Mouse (Mus musculus) heart, postnatal 4 days (tissue): ENCODE results near the gene Uspl1. TPM values are rescaled to one million over a fixed set of nuclear protein-coding genes. Genes with fewer than 3 reads are reported as not detected.
A peak's percentile ranks its signal among the peaks of the same experiment; 100 is the strongest.

Source experiments
- DNase-seq: peaks from one replicate; pipeline ENCODE4 v3.0.0; 2021
- total RNA-seq, 2 experiments: library from RNA; stranded (reverse); gene quantifications; 2 replicates each; pipeline ENCODE4 v1.2.3; 2021

Uspl1 gene
- total RNA-seq, 2 experiments from 2014 or later = 24.6 to 25.1 TPM

- no peak for DNase-seq
Observed at GRCm38 (mm10) chr5:149215540-149215939, 31.4 kb downstream of the Uspl1 start.

- DNase-seq = no peak
Observed at GRCm38 (mm10) chr5:149217524-149218357, 33.6 kb downstream of the Uspl1 start.

GRCm38 (mm10) chr5:149219493-149219892 is 35.3 kb downstream of the Uspl1 start:
- DNase-seq = no peak

GRCm38 (mm10) chr5:149221355-149221754 is 37.2 kb downstream of the Uspl1 start:
- DNase-seq = no peak

GRCm38 (mm10) chr5:149224666-149225065 is 40.5 kb downstream of the Uspl1 start:
- no peak for DNase-seq

GRCm38 (mm10) chr5:149228700-149229618 is 44.8 kb downstream of the Uspl1 start:
- DNase-seq = peak; percentile 100

GRCm38 (mm10) chr5:149229619-149230339 is 45.6 kb downstream of the Uspl1 start:
- peak; percentile 25 for DNase-seq

- DNase-seq = no peak
Observed at GRCm38 (mm10) chr5:149235002-149235401, 50.9 kb downstream of the Uspl1 start.

GRCm38 (mm10) chr5:149237221-149237950 is 53.2 kb downstream of the Uspl1 start:
- DNase-seq = no peak

GRCm38 (mm10) chr5:149242467-149242866 is 58.3 kb downstream of the Uspl1 start:
- no peak for DNase-seq

GRCm38 (mm10) chr5:149243053-149243452 is 58.9 kb downstream of the Uspl1 start:
- peak; percentile 37 for DNase-seq

- no peak for DNase-seq
Observed at GRCm38 (mm10) chr5:149245391-149245964, 61.3 kb downstream of the Uspl1 start.

GRCm38 (mm10) chr5:149245965-149246470 is 61.9 kb downstream of the Uspl1 start:
- peak; percentile 39 for DNase-seq

GRCm38 (mm10) chr5:149247047-149247904 is 63.1 kb downstream of the Uspl1 start:
- DNase-seq = peak; percentile 37

- no peak for DNase-seq
Observed at GRCm38 (mm10) chr5:149252303-149252702, 68.2 kb downstream of the Uspl1 start.

GRCm38 (mm10) chr5:149253491-149253890 is 69.3 kb downstream of the Uspl1 start:
- no peak for DNase-seq

- DNase-seq = no peak
Observed at GRCm38 (mm10) chr5:149255522-149255921, 71.4 kb downstream of the Uspl1 start.

GRCm38 (mm10) chr5:149257518-149258281 is 73.5 kb downstream of the Uspl1 start:
- no peak for DNase-seq

- DNase-seq = no peak
Observed at GRCm38 (mm10) chr5:149259093-149259492, 74.9 kb downstream of the Uspl1 start.
